Mouse (Mus musculus) ES-CJ7 (cell line): Measurements from ENCODE around the gene Fastkd1.

Source experiments
- DNase-seq: peaks from one replicate; pipeline ENCODE4 v3.0.0; 2011; ENCODE audit warnings: low read depth, low spot score

Gene Fastkd1

DNA sequence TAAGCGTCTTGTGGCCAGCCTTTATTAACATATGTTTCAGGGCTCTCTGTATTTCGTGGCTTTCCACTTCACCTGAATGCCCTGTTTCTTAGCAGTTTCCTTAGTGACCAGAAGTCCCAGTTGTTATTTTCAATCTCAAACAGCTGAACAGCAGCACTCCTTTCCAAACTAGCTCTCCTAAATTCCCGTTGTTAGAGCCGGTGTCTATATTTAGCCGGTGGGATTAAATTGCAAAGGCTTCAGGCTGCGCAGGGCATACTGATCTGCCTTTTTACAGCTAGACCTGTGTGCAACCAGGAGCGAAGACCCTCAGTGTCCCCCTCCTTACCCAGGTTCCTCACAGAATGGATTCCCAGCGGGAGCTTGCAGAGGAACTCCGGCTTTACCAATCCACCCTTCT is 43.5 kb downstream of the Fastkd1 start, which contains the start of gene Klhl41:
TSS of gene Klhl41 (plus strand) at position 268 of the 400 bp plus-strand sequence.
- no peak for DNase-seq

DNA sequence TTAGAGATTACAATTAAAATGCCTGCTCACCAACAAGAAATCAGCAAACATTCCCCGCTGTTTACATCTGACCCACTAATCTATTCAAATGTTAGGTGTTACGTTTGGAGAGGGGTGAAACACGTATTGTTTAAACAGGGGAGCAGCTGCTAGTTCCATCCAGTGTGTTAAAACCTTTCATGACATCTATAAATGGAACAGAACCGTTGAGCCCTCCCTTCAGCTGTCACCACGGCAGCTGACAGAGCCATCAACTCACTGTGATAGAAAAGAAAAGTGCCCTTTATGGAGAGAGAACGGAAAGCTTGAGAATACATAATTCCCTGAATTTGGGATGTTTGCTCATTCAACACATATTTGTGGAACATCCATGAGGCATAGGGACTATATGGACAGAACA is 44.9 kb downstream of the Fastkd1 start:
- DNase-seq, result no peak

DNA sequence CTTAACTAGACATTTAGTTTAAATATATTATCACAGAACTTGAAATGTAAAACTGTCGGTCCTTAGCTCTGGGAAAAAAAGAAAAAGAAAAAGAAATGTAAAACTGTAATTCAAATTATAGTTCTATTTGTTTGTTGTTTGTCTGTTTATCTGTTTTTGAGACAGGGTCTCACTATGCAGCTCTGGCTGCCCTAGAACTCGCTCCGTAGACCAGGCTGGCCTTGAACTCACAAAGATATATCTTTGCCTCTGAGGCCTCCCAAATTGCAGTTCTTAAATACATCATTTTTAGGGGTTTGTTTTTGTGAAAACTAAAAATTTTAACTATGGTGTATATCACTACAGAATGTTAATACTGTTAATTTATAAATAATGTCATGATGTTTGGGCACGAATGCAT is 45.7 kb downstream of the Fastkd1 start:
- no peak for DNase-seq

DNA sequence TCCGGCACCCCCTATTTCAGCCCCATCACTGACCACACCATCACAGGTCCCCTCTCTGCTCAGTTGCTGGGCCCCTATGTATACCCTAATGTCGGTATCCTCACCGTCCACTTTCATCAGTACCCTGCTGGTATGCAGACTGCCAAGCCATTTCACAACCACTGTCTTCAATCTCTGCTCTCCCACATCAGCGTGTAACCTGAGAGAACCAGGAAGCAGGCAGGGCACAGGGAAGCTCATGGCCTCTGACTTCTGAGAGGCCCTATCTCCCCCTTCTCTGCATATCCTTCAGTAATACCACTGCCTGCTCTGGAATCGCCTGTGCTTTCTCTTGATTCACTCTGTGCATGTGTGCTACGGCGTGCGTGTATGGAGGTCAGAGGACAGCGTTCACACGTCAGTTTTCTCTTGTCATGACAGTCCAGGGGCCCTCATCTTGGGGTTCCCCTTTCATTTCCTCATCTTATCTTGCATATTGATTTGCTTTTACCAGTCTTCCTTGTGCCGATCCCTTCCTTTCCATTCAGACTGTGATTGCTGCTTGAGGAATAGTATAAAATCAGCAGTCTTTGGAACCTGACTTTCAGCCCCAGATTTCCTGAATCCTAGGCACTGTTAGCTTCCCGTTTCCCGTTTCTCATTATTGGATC is 49.4 kb downstream of the Fastkd1 start:
- no peak for DNase-seq

DNA sequence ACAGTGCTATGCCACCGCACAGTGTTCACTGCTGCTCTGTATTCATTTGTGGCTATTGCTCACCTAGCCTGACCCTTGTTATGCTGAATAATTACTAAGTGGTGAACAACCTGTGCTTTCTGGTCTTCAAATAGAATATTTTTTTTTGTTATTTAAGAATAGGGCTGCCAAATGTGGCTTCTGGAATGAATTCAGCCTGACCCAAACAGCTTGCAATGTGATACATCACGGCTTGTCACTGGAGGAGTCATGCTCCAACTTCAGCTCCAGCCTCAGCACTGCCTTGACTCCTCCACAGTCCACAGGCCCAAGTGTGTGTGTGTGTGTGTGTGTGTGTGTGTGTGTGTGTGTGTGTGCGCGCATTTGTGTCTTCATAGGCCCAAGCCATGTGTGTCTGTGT is 54.0 kb downstream of the Fastkd1 start:
- no peak for DNase-seq

DNA sequence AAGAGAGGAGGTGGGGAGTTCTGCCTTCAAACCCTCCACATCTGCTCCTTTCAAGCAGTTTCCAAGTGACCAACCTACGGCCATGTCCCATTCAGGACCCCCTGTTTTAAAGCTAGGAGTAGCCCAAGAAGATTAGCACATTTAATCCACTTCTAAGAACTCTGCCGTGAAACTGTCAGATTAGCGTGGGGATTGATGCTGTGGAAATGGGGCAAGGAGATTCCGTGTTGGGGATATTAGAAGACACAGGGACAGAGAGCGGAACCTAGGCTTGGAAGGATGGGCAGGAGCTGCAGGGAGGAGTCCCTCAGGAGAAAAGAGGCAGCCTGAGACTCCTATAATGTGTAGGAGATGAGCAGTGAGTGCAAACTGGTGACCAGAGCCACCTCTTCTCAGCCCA is 63.6 kb downstream of the Fastkd1 start:
- DNase-seq, result no peak

DNA sequence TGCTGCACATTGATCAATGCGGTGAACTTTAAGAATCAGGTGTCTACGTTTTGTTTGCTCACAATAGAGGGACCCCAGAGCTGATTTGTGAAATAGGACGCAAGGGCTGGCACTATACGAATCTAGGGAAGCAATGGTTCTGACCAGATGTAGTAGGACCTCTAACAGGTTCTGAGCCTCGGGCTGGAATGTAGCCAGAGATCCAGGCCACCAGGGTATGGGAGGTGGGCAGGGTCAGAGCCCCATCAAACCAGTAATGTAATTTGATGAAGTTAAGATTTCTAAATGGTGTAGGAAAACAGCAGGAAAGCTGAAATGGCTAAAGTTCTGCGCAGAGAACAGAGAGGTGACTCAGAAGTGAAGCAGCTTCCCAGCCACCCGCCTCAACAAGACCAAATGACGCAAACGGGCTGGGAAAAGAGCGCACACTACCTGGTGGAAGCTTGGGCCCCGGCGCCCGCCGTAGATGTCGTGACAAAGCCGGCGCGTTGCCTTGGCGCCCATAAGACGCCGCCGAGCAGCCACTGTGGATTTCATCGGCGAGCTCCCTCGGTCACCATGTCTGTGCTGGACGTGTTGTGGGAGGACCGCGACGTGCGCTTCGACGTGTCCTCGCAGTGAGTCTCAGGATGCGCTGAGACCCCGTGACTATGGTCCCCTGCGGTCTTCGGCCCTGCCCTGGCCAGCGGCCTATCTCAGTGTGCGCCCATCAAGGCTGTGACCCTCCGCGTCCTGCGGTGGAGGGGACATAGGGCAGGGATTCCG is 66.4 kb downstream of the Fastkd1 start, which contains the start of gene Bbs5:
TSS of gene Bbs5 (plus strand) at position 446 of the 765 bp plus-strand sequence.
- peak; percentile 90 for DNase-seq

DNA sequence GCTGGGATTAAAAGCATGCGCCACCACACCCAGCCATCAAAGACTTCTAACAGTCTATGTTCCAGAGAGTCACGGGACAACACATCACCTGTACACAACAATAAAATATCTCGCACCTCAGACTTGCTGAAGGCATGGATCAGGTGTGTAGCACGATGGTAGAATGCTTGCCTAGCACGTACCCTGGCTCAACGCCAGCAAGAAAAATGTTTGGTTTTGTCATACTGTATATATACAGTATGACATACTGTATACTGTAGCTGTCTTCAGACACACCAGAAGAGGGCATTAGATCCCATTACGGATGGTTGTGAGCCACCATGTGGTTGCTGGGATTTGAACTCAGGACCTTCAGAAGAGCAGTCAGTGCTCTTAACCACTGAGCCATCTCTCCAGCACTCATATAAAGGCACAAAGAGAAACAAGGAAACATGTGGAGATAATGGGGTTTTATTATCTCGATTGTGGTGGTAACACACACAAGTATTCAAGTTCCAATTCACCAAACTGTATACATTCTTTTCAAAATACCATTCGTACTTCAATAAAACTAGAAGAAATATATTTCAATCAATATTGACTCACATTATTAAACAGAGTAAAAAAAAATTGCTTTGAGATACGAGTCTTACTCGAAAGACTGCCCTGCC is 68.2 kb downstream of the Fastkd1 start:
- no peak for DNase-seq

DNA sequence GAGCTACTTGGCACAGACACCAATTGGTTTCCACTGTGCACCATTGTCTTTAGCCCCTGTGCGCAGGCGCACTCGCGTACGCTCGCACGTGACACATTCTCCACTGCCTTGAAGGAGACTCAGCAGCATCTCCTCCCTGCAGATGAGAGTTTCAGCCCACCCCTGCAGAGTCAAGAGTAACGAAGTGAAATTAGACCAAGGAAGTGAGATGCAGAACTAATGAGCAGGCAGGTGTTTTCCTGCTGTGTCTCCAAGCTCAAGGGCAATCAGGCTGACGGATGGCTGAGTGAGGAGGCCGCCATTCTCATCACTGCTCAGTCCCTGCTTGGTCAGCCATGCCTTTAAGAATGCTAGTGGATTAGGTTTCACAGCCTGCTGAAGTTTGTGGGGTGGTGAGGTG is 73.2 kb downstream of the Fastkd1 start:
- peak; percentile 89 for DNase-seq

DNA sequence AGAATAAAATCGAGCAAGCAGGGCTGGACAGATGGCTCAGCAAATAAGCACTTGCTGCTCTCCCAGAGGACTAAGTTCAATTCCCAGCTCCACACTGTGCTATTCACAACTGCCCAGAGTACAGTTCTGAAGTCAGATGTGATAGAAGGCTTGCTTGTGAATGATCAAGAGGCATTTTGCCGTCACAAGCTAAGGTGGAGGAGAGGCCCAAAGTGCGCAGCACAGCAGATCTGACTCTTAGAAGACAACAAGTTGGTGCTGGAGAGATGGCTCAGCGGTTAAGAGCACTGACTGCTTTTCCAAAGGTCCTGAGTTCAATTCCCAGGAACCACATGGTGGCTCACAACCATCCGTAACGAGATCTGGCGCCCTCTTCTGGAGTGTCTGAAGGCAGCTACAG is 75.3 kb downstream of the Fastkd1 start:
- DNase-seq, result peak; percentile 62
